Mouse (Mus musculus): ENCODE measurements around the gene 9230112D13Rik.

9230112D13Rik gene

DNA sequence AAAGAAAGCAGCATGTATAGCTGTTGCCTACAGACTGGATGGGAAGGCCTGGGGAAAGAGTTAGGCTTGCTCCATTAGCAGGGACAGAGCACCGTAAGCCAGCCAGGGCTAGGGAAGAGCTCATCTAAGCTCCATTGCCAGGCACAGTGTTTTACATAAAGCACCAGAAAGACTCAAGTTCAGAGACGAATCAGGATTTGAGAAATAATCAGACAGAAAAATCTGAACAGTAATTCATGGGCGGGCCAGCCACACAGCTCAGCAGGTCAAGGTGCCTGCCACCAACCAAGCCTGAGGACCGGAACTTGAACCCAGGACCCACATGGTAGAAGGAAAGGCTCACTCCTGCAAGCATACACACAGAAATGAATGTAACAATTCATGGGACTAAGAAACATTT is 22.9 kb downstream of the 9230112D13Rik start:
- DNase-seq (ENCODE audit: low spot score) = no peak

DNA sequence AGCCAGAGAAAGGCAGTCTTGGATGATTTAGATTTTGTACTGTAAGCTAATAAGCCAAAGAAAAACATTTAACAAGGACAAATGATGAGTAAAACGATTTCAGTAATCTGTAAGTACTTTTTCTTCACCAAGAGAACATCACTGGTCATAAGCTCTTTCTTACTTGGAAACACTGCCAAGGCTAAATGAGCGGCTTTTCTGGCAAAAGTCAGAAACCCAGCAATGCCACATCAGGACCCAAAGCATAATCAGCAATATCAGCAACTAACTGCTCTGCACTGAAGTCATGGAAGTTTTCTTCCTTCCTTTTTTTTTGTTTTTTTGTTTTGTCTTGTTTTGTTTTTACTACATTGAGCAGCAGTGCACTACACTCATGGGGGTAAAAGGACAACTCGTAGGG is 25.3 kb downstream of the 9230112D13Rik start:
- no peak for DNase-seq (ENCODE audit: low spot score)

DNA sequence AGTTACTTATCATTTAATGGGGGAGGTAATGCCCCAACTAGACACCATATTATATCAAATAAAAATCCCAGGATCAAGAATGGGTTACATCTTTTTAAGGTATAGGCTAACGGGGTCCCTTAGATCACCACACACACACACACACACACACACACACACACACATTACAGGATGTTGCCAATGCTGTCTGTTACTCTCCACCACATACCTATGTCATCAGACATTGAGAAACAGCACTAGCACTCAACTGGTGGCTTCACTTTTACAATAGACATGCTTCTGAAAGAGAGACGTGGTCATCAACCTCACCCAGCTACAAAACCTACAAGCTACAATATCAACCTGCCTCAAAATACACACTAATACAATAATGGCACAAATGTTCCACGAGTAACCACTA is 28.9 kb downstream of the 9230112D13Rik start:
- DNase-seq (ENCODE audit: low spot score) = no peak

DNA sequence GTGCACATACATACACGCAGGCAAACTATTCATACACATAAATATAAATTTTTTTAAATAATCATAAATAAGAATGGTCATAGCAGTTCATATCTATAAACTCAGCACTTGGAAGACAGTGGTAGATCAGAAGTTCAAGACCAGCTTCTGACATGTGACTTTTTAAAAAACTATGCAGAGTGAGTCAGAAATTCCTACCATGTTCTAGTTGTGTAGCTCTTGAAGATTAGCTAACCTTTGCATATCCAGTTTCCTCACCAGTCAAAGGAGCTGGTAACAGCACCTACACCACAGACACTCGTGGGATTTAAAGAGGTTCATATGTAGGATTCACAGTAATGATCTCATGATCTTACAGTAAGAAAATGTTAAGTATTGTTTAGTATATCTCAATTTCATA is 29.9 kb downstream of the 9230112D13Rik start:
- DNase-seq (ENCODE audit: low spot score) = no peak

DNA sequence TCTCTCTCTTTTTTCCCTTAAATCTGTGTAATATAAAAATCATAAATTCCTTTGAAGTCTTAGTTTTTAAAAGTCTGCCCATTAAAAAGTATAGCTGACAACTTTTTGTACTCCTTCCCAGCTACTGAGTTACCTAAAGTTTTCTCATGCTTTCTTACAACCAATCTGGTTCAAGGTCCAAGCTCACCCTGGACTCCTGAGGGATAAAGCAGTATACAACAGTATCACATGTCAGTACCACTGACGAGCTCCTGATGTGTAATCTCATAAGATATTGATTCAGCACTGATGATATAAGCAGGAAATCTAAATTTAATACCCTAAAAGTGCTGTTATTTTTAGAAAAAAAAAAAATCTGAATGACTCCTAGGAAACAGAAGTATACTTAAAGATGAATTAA is 31.6 kb downstream of the 9230112D13Rik start:
- DNase-seq (ENCODE audit: low spot score) = no peak

DNA sequence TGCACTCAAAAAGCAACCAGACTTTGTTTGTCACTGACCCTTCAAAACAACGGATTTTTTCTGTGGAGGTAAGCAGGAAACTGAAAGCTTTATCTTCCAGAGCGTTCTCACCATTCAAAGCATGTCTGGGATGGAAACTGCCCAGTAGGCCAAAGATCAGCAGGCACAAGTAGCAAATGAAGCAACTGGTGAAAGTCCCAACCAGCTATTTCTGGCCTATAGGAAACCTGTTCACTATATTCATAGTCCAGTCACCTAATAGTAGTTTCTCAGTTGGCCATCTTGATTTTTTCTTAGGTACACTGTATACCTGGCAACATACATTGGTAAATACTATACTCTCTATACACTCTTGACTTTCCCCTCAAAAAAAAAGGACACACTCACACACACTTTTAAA is 32.7 kb downstream of the 9230112D13Rik start:
- DNase-seq (ENCODE audit: low spot score) = no peak

DNA sequence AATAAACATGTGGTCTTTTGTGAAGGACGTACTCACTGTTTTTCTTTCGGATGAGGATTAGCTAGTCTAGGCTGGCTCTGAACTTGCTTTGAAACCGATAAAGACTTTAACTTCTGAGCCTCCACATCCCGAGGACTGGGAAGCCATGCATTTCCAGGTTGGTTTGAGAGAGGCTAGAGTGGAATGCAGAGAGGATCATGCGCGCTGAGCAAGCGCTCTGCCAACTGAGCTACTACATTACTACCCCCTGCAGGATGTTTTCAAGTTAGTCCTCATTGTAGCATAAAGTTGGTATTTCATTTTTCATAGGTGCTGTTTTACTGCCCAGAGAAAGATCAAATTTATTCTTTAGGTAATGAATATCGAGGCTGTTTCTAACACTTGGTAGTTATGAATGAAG is 36.4 kb downstream of the 9230112D13Rik start:
- DNase-seq (ENCODE audit: low spot score) = no peak

DNA sequence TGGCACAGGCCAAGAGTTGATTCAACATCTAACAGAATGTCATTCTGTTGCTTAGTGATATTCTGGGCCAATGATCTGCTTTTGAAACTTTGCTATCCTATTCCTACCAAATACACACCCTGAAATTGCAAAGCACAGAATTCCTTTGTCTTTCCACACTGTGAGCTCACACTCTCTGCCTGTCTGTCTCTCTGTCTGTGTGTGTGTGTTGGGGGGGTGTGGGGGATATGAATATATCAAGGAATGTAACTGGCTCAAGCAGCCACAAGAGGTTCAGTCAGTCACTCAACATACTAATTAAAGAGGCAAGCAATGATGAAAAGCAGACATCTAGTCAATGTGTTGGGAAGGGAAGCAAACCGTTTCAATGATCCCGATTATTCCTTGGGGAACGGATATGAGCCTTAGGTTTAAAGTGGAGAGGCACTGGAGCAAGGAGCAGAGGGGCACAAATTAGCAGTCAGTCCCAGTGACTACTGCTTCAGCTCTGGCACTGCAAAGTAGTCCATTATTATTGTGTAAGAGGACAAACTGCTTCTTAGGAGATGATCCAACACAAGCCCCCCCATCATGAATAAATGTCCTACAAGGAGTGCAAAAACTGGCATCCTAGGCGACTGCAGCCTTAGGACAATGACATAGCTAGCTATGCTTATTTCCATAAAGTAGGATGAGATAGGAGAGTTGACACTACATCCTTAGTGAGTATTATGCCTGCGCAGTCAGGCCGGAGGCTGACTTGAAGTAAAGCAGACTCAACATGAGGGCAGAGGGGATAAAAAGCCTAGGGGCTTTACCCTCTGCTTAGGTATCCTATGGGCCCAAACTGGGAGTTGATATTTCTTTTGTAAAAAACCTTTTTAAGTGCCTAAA is 38.9 kb downstream of the 9230112D13Rik start:
- DNase-seq (ENCODE audit: low spot score) = no peak

DNA sequence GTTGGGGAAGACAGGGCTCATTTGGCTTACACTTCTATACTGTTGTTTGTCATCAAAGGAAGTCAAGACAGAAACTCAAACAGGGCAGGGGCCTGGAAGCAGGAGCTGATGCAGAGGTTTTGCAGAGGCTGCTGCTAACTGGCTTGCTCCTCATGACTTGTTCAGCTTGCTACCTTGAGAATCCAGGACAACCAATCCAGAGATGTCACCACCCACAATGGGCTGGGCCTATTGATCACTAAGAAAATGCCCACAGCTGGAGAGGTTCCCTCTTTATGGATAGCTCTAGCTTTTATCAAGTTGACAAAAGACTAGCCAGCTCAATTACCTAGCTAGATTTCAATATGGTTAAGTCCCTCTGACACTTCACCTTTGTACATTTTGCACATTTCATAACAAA is 51.0 kb downstream of the 9230112D13Rik start:
- DNase-seq (ENCODE audit: low spot score) = no peak

DNA sequence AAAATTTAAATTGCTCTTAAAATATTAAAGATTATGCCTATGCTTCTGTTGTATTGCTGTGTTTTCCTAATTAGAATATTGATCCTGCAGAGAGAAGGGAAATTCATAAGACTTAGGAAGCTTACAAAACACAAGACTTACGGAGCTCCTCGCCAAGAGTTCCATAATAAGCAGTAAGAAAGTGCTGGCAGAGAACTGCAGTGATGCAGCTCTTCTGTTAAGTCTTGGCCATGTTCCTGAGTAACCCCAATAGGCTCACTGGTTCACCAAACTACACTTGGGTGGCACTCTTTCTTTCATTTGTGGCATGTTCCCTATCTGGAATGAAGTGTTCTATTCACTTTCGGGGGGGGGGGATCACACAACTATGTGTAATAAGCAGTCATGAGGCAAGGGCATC is 56.3 kb downstream of the 9230112D13Rik start:
- no peak for DNase-seq (ENCODE audit: low spot score)
